Mouse (Mus musculus) hindbrain, embryonic 15.5 days (tissue): ENCODE results near the gene Vps53. TPM values are rescaled to one million over a fixed set of nuclear protein-coding genes. Genes with fewer than 3 reads are reported as not detected.

Experiments used
- ATAC-seq: fragments of 200-750 bp; cut with Nextera tagmentation; 2 replicates; pipeline ENCODE4 v1.8.0; 2017; ENCODE audit warnings: low read depth, moderate number of reproducible peaks, moderate TSS enrichment; ENCODE audit not compliant: low FRiP score
- H3K27ac ChIP-seq: fragments of 300-500 bp; sonication (generic); replicated peaks from 2 replicates; pipeline ENCODE4 v1.5.1; 2015; ENCODE audit warnings: mild to moderate bottlenecking, inconsistent platforms
- H3K27me3 ChIP-seq: fragments of 300-500 bp; sonication (generic); 2 replicates; pipeline ENCODE4 v1.6.1; 2015; ENCODE audit warnings: control low read depth, inconsistent platforms
- H3K36me3 ChIP-seq: fragments of 300-500 bp; sonication (generic); 2 replicates; pipeline ENCODE4 v1.6.1; 2015; ENCODE audit warnings: control low read depth, inconsistent platforms
- H3K4me1 ChIP-seq: fragments of 300-500 bp; sonication (generic); replicated peaks from 2 replicates; pipeline ENCODE4 v1.6.1; 2015; ENCODE audit warnings: control low read depth, inconsistent platforms
- H3K4me2 ChIP-seq: fragments of 300-500 bp; sonication (generic); 2 replicates; pipeline ENCODE4 v1.6.1; 2015; ENCODE audit warnings: moderate library complexity, mild to moderate bottlenecking, inconsistent platforms
- H3K4me3 ChIP-seq: fragments of 300-500 bp; sonication (generic); 2 replicates; pipeline ENCODE4 v1.5.1; 2015; ENCODE audit warnings: mild to moderate bottlenecking, inconsistent platforms
- H3K9ac ChIP-seq: fragments of 300-500 bp; sonication (generic); 2 replicates; pipeline ENCODE4 v1.6.1; 2015; ENCODE audit warnings: inconsistent platforms
- H3K9me3 ChIP-seq: fragments of 300-500 bp; sonication (generic); 2 replicates; pipeline ENCODE4 v1.6.1; 2016; ENCODE audit warnings: control low read depth, inconsistent platforms
- WGBS: fragments of 180-500 bp; shearing (Covaris S2); methylation state at CpG from one replicate; pipeline ENCODE4 v1.1.7; 2015; 5-methylcytosine and 5-hydroxymethylcytosine counted together
- polyA plus RNA-seq: library from polyadenylated mRNA; unstranded; fragments of >200 nt; fragmentation: Nextera tagmentation; extraction: Ambion mirVana; gene quantifications from 2 replicates; pipeline ENCODE4 v1.2.1, GENCODE M21; 2015

Gene Vps53
- polyA plus RNA-seq, 1 experiment from 2014 or later, result 67.7 TPM

DNA sequence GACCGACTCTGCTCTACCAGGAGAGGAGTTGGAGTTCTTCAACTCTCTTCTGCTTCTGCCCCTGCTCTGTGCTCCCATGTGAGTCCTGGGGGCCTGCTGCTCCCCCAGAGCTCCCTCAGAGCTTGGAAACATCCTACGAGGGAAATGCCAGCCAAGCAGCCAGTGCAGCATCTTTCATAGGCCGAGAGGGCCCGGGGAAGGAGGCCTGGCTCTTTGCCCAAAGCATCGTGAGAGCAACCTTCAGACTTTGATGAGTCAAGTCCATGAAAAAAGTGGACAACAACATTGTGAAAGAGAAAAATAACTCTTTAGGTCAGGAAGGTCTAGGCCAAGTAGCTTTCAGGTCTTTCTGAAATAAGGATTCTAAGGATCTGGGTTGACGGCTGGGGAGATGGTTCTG lies 89.7 kb downstream of the Vps53 start:
- Histone ChIP-seq H3K4me3 (no peak overlapping the region), H3K27ac (no peak overlapping the region), H3K4me2 (no peak overlapping the region), H3K4me1 (no peaks in the 10 kb centered on the region), H3K36me3 (peaks cover 41% of the 10 kb centered on the region), H3K27me3 (no peaks in the 10 kb centered on the region), H3K9ac (no peak overlapping the region), H3K9me3 (no peaks in the 10 kb centered on the region)
- WGBS, result 76% methylated on average over 6 of the region's 6 CpGs
- ATAC-seq, result no peak

DNA sequence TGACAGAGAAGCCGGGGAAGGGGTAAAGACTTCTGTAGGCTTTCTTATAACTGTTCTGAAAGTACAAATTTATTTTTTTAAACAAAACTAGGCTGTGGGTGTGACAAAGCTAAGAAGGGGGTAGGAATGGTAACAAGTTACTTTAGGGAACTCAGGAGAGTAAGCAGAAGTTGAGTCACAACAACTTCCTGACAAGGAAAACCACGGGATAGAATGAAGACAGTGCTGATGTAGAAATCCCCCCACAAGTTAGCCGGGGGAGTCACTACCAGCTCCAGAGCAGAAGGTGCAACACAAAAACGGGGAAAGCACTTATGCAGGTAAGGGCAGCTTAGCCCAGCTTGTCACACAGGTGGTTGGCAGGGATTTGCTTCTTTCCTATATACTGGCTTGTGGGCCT lies 90.9 kb downstream of the Vps53 start:
- Histone ChIP-seq H3K9me3 (no peaks in the 10 kb centered on the region), H3K27me3 (no peaks in the 10 kb centered on the region), H3K9ac (no peak overlapping the region), H3K27ac (no peak overlapping the region), H3K4me3 (no peak overlapping the region), H3K4me1 (no peaks in the 10 kb centered on the region), H3K4me2 (no peak overlapping the region), H3K36me3 (peaks cover 41% of the 10 kb centered on the region)
- WGBS, result 86% methylated on average over 4 of the region's 4 CpGs
- ATAC-seq, result no peak

DNA sequence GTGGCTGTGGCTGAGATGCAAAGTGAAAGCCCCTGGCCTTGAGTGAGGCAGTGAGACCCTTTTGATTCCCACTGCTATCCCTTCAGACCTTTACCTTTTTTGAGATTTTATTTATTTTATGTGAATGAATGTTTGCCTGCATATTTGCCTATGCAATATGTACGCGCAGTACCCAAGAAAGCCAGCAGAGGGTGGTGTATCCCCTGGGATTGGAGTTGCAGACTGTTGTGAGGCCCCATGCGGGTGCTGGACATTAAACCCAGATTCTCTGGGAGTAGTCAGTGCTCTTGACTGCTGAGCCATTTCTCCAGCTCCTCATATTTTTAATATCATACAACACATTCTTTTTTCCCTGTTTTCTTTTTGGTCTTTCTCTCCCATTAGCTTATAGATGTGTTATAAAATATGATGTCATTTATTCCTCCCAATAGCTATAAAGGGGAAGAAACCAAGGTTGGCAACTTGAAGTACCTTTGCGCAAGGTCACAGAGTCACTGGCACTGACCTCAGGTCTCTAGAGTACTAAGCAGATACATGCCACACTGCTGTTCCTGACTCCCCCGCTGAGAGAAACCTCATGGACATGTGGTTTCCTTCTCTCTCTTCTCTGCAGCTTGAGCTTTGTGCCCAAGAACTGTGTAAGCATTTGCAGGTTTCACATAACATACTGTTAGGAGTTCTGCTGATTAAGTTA lies 93.4 kb downstream of the Vps53 start:
- Histone ChIP-seq H3K27me3 (no peaks in the 10 kb centered on the region), H3K4me1 (no peaks in the 10 kb centered on the region), H3K27ac (no peak overlapping the region), H3K4me2 (no peak overlapping the region), H3K9ac (no peak overlapping the region), H3K4me3 (no peak overlapping the region), H3K9me3 (no peaks in the 10 kb centered on the region), H3K36me3 (peaks cover 39% of the 10 kb centered on the region)
- 69% methylated on average over 5 of the region's 5 CpGs for WGBS
- ATAC-seq, result no peak

DNA sequence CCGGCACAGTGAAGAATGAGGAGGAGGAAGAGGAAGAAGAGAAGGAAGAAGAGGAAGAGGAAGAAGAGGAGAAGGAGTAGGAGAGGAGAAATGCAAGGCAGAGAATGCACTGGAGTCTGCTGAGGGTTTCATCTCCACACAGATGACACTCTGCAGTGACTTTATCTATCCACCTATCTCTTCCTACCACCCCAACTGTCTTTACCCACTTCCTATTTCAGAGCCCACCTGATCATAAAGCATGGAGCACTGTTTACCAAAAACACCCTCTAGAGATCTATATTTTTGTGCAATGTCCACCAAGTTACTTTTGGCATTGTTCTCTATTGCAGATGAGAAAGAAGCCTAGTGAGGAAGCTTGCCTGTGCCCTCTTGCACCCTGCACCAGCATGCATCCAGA lies 94.5 kb downstream of the Vps53 start:
- H3K27me3 ChIP-seq, result no peaks in the 10 kb centered on the region
- no peaks in the 10 kb centered on the region for H3K9me3 ChIP-seq
- no peak overlapping the region for H3K4me3 ChIP-seq
- ATAC-seq, result no peak
- H3K36me3 ChIP-seq, result peaks cover 44% of the 10 kb centered on the region
- no peak overlapping the region for H3K4me2 ChIP-seq
- 93% methylated on average over 1 of the region's 1 CpGs for WGBS
- no peak overlapping the region for H3K9ac ChIP-seq
- no peaks in the 10 kb centered on the region for H3K4me1 ChIP-seq
- no peak overlapping the region for H3K27ac ChIP-seq

DNA sequence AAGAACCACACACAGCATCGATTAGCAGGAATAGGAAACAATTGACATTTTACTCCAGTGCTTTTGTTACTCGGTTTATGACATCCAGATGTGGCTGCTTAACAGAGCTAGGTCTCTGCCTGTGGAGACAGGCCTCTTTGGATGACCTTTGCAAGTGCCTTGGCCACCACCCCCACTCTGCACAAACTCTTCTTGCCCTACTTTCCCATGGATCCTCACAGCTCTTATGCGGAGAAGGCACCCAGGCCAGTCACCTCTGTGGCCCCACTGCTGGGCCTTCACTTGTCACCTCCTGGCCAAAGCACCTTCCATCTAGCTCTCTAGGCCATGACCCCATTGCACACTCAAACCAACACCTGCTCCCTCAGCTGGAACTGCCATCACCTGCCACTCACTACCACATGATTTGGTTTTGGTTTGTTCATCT lies 95.5 kb downstream of the Vps53 start:
- no peak overlapping the region for H3K27ac ChIP-seq
- H3K9me3 ChIP-seq, result no peaks in the 10 kb centered on the region
- H3K36me3 ChIP-seq, result peaks cover 48% of the 10 kb centered on the region
- WGBS, result 74% methylated on average over 3 of the region's 3 CpGs
- ATAC-seq, result no peak
- no peak overlapping the region for H3K9ac ChIP-seq
- H3K4me3 ChIP-seq, result no peak overlapping the region
- H3K27me3 ChIP-seq, result no peaks in the 10 kb centered on the region
- no peaks in the 10 kb centered on the region for H3K4me1 ChIP-seq
- no peak overlapping the region for H3K4me2 ChIP-seq

DNA sequence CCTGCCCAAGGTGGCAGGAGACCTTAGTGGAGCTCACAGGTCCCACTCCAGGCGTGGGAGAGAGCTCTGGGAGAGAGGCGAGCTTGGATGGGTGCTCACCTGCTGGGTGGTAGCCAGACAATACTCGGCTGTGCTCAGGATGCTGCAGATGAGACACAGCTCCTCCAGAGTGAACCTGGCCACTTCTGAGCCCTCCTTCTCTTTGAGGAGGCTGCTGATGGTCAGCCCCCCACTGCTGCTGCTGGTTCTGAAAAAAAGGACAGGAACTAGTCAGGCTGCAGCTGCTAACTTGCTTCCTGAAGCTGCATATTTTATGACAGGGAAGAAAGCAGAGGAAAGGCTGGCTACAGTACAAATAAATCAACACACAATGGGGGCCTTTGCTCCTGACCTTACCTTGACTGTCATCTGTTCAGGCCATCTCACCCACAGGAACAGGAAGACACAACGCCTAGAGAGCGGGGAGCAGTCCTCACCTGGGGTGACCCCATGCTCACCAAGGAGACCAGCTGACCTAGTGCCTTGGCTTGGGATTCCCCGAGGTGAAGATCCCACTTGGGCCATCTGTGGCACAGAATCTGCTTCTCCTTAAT lies 98.3 kb downstream of the Vps53 start:
- peaks cover 40% of the 10 kb centered on the region for H3K36me3 ChIP-seq
- H3K4me2 ChIP-seq, result no peak overlapping the region
- no peak overlapping the region for H3K9ac ChIP-seq
- no peaks in the 10 kb centered on the region for H3K4me1 ChIP-seq
- no peak overlapping the region for H3K4me3 ChIP-seq
- 88% methylated on average over 6 of the region's 6 CpGs for WGBS
- ATAC-seq, result no peak
- no peak overlapping the region; the same call in 1 of the 2 replicates for H3K27ac ChIP-seq
- no peaks in the 10 kb centered on the region for H3K27me3 ChIP-seq
- H3K9me3 ChIP-seq, result no peaks in the 10 kb centered on the region

DNA sequence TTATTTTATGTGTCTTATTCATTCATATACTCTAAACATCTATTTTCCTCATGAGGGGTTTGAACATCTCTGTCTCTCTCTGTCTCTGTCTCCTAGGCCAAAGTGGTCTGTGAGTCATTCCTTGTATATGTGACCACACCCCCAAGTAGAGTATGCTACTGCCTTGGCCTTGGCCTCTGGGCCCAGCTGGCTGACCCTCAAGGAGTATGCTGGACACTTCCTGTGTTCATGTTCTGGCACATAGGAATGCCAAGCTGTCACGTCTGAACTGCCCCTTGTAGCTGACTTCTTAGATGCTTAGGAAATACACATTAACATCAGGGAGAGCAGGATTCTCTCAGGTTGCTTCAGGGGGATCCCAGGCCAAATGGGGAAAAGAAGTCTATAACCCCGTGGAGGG lies 99.2 kb downstream of the Vps53 start:
- ATAC-seq, result no peak
- Histone ChIP-seq H3K4me1 (no peaks in the 10 kb centered on the region), H3K9me3 (no peaks in the 10 kb centered on the region), H3K27ac (no peak overlapping the region), H3K27me3 (no peaks in the 10 kb centered on the region), H3K9ac (no peak overlapping the region), H3K4me3 (no peak overlapping the region), H3K36me3 (peaks cover 48% of the 10 kb centered on the region), H3K4me2 (no peak overlapping the region)
- 84% methylated on average over 2 of the region's 2 CpGs for WGBS

DNA sequence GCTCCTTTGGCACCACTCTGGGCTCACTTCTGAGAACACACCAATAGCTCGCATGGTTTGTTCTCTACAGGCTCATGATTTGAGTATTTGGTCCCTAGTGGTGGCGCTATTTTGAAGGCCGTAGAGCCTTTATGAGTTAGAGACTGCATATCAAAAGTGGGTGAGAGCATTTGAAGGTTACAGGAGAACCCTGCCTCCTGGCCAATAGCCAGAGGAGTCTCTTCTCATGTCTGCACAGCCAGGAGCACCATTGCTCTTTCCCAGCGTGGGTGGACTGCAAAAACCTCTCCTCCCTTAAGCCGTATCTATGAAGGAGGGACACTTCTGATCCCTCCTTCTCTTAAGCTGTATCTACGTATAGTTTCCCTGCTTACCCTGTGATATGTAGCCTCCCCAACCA lies 102.1 kb downstream of the Vps53 start:
- 89% methylated on average over 6 of the region's 6 CpGs for WGBS
- no peak for ATAC-seq
- H3K4me2 ChIP-seq, result no peak overlapping the region
- H3K27ac ChIP-seq, result no peak overlapping the region
- H3K36me3 ChIP-seq, result peaks cover 52% of the 10 kb centered on the region
- no peaks in the 10 kb centered on the region for H3K9me3 ChIP-seq
- H3K27me3 ChIP-seq, result no peaks in the 10 kb centered on the region
- H3K4me3 ChIP-seq, result no peak overlapping the region
- H3K4me1 ChIP-seq, result no peaks in the 10 kb centered on the region
- no peak overlapping the region for H3K9ac ChIP-seq

DNA sequence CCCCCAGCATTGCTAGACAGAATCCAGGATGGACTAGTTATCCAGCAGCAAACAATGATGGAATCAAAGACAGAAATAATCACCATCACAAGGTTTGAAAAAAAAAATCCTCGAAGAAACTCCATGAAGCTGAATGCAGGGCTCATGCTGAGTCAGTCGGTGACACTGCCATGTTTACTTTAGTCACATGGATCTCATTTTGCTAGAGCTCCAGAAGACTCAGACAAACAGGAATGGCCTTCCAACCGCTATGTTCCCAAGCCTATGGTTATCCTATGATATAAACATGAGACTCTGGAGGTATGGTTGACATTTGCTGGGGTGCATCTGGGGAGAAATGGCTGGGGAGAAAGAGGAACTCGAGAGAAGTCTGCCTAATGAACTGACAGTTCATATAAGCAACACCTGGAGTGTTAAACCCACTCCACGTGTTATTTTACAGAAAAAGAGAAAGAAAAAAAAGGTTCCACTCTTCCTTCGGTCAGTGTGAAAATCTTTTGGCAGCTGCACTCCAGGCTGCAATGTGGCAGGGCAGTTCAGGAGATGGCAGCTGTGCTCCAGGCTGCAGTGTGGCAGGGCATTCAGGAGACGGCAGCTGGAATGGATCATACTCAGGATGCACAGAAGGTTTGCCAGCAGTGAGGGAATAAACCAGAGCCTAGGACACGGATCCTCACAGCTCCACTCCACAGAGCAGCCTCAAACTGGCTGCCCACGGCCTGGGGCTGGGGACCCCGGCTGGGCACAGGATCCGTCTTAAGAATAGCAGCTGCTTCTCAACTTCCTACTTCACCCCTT lies 105.0 kb downstream of the Vps53 start:
- Histone ChIP-seq H3K4me3 (no peak overlapping the region), H3K36me3 (peaks cover 24% of the 10 kb centered on the region), H3K27ac (no peak overlapping the region), H3K9ac (no peak overlapping the region), H3K27me3 (no peaks in the 10 kb centered on the region), H3K9me3 (no peaks in the 10 kb centered on the region), H3K4me1 (no peaks in the 10 kb centered on the region), H3K4me2 (no peak overlapping the region)
- no peak for ATAC-seq
- WGBS, result 79% methylated on average over 11 of the region's 11 CpGs

DNA sequence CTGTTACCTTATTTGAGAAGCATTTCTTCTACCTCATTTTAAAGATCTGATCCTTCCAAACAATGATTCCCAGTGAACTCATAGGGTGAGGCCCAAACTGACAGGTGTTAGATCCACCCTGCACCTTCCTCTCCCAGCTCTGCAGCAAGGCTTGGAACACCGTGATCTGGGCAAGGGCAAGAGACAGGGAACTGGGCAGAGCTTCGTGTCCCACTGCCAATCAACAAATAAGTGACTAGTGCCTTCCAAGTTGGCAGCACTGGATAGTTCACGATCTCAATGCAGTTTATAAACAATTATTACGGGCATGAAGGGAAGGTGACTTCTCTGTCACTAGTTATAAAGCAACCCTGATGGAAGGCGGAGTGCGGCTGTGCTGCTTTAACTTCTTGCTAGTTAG lies 109.6 kb downstream of the Vps53 start:
- H3K9me3 ChIP-seq, result no peaks in the 10 kb centered on the region
- no peaks in the 10 kb centered on the region for H3K4me1 ChIP-seq
- no peak for ATAC-seq
- 93% methylated on average over 6 of the region's 6 CpGs for WGBS
- H3K4me3 ChIP-seq, result no peak overlapping the region
- H3K27me3 ChIP-seq, result no peaks in the 10 kb centered on the region
- H3K36me3 ChIP-seq, result peaks cover 13% of the 10 kb centered on the region; the same call in 1 of the 2 replicates
- no peak overlapping the region for H3K27ac ChIP-seq
- H3K4me2 ChIP-seq, result no peak overlapping the region
- H3K9ac ChIP-seq, result no peak overlapping the region

DNA sequence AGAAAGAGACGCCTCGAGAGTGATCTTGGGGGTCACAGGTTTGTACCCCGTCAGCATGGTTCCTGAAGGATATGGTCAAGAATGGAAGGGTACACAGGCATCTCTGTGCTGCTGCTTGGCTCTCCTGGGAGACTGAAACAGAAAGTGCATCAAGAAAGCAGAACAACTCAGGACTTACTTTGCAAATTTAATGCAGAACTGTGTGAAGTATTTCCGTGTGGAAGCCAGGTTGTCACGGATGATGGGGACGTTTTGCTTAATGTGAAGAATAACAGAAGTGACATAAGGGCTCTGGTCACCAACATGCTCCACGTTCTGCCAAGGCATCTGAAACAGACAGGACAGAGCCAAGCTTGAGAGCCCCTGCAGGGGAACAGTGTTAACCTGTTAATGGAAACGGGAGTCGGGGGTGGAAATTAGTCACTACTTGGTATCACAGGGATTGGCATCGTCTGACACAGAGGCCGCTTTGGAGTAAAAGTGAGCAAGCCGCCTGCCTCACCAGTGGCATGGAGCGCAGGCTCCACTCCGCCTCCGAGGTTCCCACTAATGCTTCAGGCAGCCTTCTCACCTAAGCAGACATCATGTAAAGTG lies 112.8 kb downstream of the Vps53 start:
- 88% methylated on average over 15 of the region's 15 CpGs for WGBS
- H3K4me3 ChIP-seq, result no peak overlapping the region
- no peak for ATAC-seq
- H3K4me2 ChIP-seq, result no peak overlapping the region
- H3K27ac ChIP-seq, result no peak overlapping the region
- H3K9ac ChIP-seq, result no peak overlapping the region
- H3K4me1 ChIP-seq, result no peaks in the 10 kb centered on the region
- no peaks in the 10 kb centered on the region for H3K9me3 ChIP-seq
- H3K36me3 ChIP-seq, result peaks cover 13% of the 10 kb centered on the region; the same call in 1 of the 2 replicates
- no peaks in the 10 kb centered on the region for H3K27me3 ChIP-seq

DNA sequence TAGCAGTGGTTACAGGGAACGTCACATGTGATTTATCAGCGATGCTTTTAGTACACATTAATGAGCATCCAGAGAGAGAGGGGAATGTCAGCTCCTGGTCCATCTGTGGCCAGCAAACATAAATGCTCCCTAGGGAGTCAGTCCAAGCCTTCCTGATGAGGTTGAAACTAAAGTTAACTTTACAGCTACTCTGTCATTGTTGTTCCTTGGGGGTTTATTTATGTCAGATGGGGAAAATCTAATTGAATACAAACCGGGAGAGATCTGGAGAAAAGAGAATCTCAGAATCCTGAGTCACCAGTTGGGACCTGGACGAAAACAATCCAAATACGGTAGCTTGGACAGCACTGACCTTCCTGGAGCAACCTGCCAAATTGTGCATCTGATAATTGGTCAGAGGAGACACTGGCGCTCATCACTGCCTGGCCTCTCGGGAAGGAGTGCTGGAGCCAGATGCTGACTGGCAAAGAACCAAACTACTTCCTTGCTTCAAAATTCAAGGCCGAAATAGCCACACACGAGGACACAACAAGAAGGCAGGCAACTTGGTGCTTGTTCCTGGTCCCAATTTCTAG lies 113.8 kb downstream of the Vps53 start:
- Histone ChIP-seq H3K4me2 (no peak overlapping the region), H3K36me3 (peaks cover 20% of the 10 kb centered on the region), H3K4me3 (no peak overlapping the region), H3K9me3 (no peaks in the 10 kb centered on the region), H3K9ac (no peak overlapping the region), H3K27ac (no peak overlapping the region), H3K27me3 (no peaks in the 10 kb centered on the region), H3K4me1 (no peaks in the 10 kb centered on the region)
- ATAC-seq, result no peak
- 64% methylated on average over 9 of the region's 9 CpGs for WGBS
